Mouse (Mus musculus) thymus, postnatal 10 days (tissue): ENCODE data around the gene Ctnnd2.

Experiments used
- DNase-seq, 2 experiments: peaks; one replicate each; pipeline ENCODE4 v3.0.0; 2021; ENCODE audit warnings: low spot score in 2 of 2

Ctnnd2 gene

DNA sequence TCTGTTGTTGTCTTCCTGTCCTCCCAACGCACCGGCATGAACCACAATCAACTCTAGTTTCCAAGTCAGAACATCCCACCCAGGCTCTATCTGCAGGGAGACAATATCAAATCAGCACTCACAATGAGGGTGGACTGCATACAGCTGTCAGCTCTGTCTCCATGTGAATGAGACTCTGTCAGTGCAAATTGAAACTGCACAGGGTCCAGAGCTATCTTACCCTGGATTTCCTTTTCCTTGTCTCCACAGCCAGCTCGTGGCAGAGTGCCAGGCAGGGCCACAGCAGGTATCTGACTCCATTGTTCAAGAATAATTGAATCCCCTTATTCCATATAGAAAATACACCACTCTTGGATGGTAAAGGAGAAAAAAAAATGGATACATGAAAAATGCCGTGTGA, 343.0 kb downstream of the Ctnnd2 start:
- no peak for DNase-seq

- no peak for DNase-seq
Observed at GRCm38 (mm10) chr15:30541459-30541858, 369.1 kb downstream of the Ctnnd2 start.

- DNase-seq, result no peak
Observed at GRCm38 (mm10) chr15:30548263-30548662, 375.9 kb downstream of the Ctnnd2 start.

GRCm38 (mm10) chr15:30550956-30551355, 378.6 kb downstream of the Ctnnd2 start:
- DNase-seq, result no peak

- DNase-seq, result no peak
Observed at GRCm38 (mm10) chr15:30553910-30554406, 381.6 kb downstream of the Ctnnd2 start.

GRCm38 (mm10) chr15:30555787-30556186, 383.4 kb downstream of the Ctnnd2 start:
- DNase-seq, result no peak

DNA sequence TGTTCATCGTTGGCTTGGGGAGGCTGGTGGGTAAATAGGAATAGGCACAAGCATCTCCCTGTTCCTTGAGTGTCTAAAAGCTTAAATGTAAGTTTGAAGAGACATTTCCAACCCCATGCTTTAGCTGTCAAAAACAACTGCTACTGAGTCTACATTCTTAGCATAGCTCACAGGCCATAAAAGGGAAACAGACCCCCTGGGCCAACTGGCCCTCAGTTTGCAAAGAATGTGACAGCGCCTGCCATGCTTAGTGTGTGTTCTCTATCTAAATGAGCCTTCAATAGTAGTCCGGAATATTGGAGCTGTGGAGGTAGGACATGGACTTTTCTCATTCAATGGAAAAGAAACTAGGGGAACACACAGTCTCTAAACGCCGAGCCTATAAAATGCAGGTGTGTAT, 390.0 kb downstream of the Ctnnd2 start:
- DNase-seq, result no peak

DNA sequence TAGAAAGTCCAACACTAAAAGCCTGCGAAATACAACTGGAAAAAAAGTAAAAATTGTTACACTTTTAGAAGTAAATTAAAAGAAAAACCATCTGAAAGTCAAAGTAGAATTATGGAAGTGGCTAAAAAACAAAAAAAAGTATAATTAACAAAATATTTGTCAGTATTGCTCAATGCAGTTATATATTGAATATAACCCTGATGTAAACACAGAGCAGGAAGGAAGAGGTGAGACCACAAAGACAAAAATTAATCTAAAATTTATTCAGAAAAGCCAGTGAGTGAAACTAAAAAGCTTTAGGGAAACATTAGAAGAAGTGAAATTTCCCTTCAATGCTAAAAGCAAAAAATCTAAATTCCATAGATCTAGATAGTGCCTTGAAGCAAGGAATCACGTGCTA, 392.2 kb downstream of the Ctnnd2 start:
- DNase-seq, result no peak

GRCm38 (mm10) chr15:30570254-30570800, 397.9 kb downstream of the Ctnnd2 start:
- DNase-seq, result no peak

DNA sequence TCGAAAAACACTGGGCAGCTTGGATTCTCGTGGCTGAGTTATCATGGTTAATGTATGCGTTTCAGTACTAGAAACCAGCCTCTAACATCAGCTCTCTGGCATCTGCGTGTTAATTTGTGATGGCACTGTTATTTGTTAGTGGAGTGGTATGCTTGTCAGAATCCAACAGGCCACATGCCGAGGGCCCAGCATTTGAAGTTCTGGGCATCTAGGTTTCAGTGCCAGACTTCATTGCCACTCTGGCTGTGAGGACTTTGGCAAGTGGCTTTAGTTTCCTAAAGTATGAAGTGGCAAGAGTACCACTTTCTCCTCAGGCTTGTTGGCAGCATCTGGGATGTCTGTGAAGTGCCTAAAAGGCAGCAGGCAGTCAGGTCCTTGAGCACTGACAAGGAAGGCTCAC, 415.1 kb downstream of the Ctnnd2 start:
- DNase-seq, result no peak

- DNase-seq, result no peak
Observed at GRCm38 (mm10) chr15:30590865-30591264, 418.5 kb downstream of the Ctnnd2 start.

DNA sequence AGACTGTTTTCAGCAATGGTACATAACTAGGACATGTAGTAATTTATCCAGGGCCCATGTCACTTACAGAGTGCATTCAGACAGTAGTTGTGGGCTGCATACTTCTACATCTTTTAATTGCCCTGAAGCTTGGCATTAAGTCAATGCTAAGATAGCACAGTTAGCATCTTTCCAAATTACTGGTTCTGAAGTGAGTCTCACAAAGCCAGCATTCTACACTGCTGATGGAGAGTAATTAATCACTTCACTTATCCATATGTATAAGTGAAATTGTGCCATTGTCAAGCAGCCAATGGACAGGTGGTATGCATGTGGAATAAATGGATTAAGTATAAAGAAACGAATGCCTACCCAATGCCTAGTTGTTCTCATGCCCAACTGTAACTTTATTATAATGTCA, 423.1 kb downstream of the Ctnnd2 start:
- DNase-seq, result no peak

- peak in 1 of 2 experiments; percentile 9 for DNase-seq
Observed at GRCm38 (mm10) chr15:30610613-30611012, 438.2 kb downstream of the Ctnnd2 start.

GRCm38 (mm10) chr15:30615451-30615850, 443.1 kb downstream of the Ctnnd2 start:
- no peak for DNase-seq

DNA sequence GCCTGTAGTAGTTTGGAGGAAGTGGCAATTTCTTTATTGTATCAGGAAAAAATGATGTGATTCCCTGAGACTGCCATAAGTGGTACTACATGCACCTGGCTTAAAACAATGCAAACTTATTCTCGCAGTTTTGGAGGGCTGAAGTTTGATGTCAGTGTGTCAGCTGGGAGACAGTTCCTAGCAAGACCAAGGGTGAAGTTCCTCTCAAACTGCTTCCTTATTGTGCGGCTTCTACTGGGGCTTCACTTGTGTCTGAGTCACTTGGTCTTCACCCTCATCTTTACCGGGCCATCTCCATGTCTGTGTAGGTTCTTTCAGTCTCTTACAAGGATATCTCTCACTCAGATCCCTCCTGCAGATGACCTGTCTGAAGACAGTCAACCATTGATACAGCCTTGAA, 444.5 kb downstream of the Ctnnd2 start:
- DNase-seq, result no peak

GRCm38 (mm10) chr15:30617932-30618331, 445.5 kb downstream of the Ctnnd2 start:
- no peak for DNase-seq

GRCm38 (mm10) chr15:30628524-30628923, 456.1 kb downstream of the Ctnnd2 start:
- no peak for DNase-seq

GRCm38 (mm10) chr15:30632113-30632735, 459.8 kb downstream of the Ctnnd2 start:
- no peak for DNase-seq

DNA sequence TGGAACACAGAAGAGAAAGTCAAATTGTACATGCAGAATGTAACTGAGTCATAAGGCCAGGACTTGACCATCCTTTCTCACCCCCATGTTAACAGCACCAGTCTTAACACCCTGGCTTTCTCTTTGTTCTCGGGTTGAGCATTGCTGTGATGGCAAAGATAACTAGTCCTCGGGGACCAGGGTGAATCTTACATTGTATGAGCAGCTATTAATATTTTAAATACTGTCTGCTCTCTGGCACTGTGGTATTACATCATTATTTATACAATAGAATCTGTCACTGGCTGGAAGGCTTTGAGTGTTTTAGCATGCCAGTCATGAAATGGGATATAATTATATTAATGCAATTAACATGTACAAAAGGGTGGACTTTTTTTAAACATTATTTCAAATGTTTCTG, 461.5 kb downstream of the Ctnnd2 start:
- no peak for DNase-seq

DNA sequence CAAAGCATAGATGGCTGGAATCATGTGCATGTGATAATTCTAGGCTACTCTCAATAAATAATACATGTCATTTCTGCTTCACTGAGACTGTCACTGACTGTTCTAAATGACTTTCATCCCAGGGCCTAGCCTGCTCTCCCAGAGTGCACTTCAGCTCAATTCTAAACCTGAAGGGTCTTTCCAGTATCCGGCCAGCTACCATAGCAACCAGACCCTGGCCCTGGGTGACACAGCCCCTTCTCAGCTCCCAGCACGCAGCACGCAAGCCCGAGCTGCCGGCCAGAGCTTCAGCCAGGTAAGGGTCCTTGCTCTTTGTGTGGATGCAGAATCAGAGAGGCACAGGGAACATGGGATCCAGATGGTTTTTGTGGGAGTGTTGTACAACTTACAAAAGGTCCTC, 462.1 kb downstream of the Ctnnd2 start:
- DNase-seq, result no peak

- DNase-seq, result no peak
Observed at GRCm38 (mm10) chr15:30640651-30641050, 468.3 kb downstream of the Ctnnd2 start.

DNA sequence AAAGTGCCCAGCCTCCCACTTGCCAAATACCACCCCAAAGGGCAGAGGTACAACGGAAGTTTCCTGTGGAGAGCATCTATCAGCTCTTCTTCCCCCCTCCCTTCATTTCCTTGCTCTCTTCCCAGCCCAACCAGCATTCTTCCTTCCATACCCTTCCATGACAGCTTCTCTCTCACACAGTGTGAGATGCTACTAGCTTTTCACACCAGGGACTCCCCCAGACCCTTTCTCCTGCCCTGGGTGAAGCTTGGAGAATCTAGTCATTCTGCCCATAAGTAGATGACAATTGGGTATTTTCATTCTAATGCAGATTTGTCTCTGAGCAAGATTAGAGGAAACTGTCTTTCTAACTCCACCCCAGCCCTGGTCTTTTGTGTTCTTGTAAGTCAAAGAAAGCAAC, 473.3 kb downstream of the Ctnnd2 start:
- DNase-seq, result no peak

DNA sequence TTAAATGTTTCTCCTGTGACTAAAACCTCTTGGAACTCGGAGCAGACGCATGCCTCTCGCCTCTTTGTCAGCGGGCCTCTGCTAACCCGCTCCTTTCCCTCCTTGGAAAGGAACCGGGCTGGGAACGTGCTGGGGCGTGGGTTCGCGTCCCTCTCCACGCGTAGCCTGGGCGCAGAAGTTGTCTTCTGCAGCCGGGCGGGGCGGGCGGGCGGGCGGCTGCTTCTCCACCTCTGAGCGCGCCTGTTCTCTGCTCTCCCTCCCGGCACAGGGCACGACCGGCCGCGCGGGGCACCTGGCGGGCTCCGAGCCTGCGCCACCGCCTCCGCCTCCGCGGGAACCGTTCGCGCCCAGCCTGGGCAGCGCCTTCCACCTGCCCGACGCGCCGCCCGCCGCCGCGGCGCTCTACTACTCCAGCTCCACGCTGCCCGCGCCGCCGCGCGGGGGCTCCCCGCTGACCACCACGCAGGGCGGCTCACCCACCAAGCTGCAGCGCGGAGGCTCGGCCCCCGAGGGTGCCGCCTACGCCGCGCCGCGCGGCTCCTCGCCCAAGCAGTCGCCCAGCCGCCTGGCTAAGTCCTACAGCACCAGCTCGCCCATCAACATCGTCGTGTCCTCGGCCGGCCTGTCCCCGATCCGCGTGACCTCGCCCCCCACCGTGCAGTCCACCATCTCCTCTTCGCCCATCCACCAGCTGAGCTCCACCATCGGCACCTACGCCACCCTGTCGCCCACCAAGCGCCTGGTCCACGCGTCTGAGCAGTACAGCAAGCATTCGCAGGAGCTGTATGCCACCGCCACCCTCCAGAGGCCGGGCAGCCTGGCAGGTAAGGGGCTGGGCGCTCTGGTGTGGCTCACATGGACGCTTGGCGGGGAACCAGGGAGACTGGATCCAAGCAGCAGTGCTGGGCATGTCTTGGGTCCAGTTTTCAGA, 474.4 kb downstream of the Ctnnd2 start:
- peak in 1 of 2 experiments; percentile 22 for DNase-seq
